Mouse (Mus musculus) MEL (cell line): ENCODE measurements around the gene Gpr35. TPM values are rescaled to one million over a fixed set of nuclear protein-coding genes. Genes with fewer than 3 reads are reported as not detected.

Source experiments
- DNase-seq: peaks from one replicate; pipeline ENCODE4 v3.0.0; 2011; ENCODE audit warnings: low read depth, low spot score
- H3K27ac ChIP-seq: 2 replicates; pipeline ENCODE4 v1.5.1; 2012; ENCODE audit warnings: low read depth, mild to moderate bottlenecking, control low read depth, low read length, moderate library complexity; ENCODE audit not compliant: control insufficient read depth
- H3K27me3 ChIP-seq, 2 experiments: fragments of 150-350 bp in 1 of 2; sonication (generic) in 1 of 2; 2 replicates each; pipeline ENCODE4 v1.6.1; 2012; ENCODE audit warnings: low read length in 2 of 2, mild to moderate bottlenecking in 2 of 2, improper control_type of control experiment in 1 of 2, moderate library complexity in 1 of 2; ENCODE audit not compliant: insufficient read depth in 2 of 2, control insufficient read depth in 1 of 2
- H3K36me3 ChIP-seq, 2 experiments: 2 replicates each; pipeline ENCODE4 v1.6.1; 2012 to 2014; ENCODE audit warnings: low read length in 2 of 2, improper control_type of control experiment in 1 of 2, inconsistent platforms in 1 of 2, mild to moderate bottlenecking in 1 of 2; ENCODE audit not compliant: insufficient read depth in 2 of 2, control insufficient read depth in 1 of 2
- H3K4me1 ChIP-seq, 2 experiments: fragments of 150-350 bp in 1 of 2; sonication (generic) in 1 of 2; 2 replicates each; pipeline ENCODE4 v1.6.1; 2012; ENCODE audit warnings: low read length in 2 of 2, improper control_type of control experiment in 1 of 2, mild to moderate bottlenecking in 1 of 2; ENCODE audit not compliant: insufficient read depth in 2 of 2, control insufficient read depth in 1 of 2
- H3K4me3 ChIP-seq, 2 experiments: fragments of 150-350 bp in 1 of 2; sonication (generic) in 1 of 2; 2 replicates each; pipeline ENCODE4 v1.5.1; 2012; ENCODE audit warnings: low read depth in 2 of 2, low read length in 2 of 2, mild to moderate bottlenecking in 2 of 2, moderate library complexity in 2 of 2, control low read depth in 1 of 2, improper control_type of control experiment in 1 of 2; ENCODE audit not compliant: control insufficient read depth in 1 of 2, insufficient read depth in 1 of 2
- H3K79me2 ChIP-seq: 2 replicates; pipeline ENCODE4 v1.6.1; 2012; ENCODE audit warnings: mild to moderate bottlenecking, low read length, moderate library complexity; ENCODE audit not compliant: control insufficient read depth, poor library complexity, insufficient read depth
- H3K9ac ChIP-seq: 2 replicates; pipeline ENCODE4 v1.6.1; 2012; ENCODE audit warnings: low read depth, mild to moderate bottlenecking, control low read depth, low read length, moderate library complexity; ENCODE audit not compliant: control insufficient read depth, poor library complexity, severe bottlenecking
- H3K9me3 ChIP-seq: fragments of 150-350 bp; sonication (generic); replicated peaks from 2 replicates; pipeline ENCODE4 v1.6.1; 2012; ENCODE audit warnings: mild to moderate bottlenecking, low read length, improper control_type of control experiment, moderate library complexity; ENCODE audit not compliant: insufficient read depth
- BHLHE40 ChIP-seq: IDR thresholded peaks from 2 replicates; pipeline ENCODE4 v1.6.1; 2012; ENCODE audit warnings: low read depth, mild to moderate bottlenecking, inconsistent platforms, low read length, improper control_type of control experiment, borderline replicate concordance
- CHD1 ChIP-seq: IDR thresholded peaks from 2 replicates; pipeline ENCODE4 v1.6.1; 2012; ENCODE audit warnings: low read depth, mild to moderate bottlenecking, inconsistent platforms, low read length, improper control_type of control experiment
- E2F4 ChIP-seq: IDR thresholded peaks from 2 replicates; pipeline ENCODE4 v1.6.1; 2011; ENCODE audit warnings: low read depth, low read length, improper control_type of control experiment, borderline replicate concordance
- ELF1 ChIP-seq: IDR thresholded peaks from 2 replicates; pipeline ENCODE4 v1.6.1; 2014; ENCODE audit warnings: low read depth, mild to moderate bottlenecking, inconsistent platforms, low read length, improper control_type of control experiment, moderate library complexity
- EP300 ChIP-seq, 2 experiments: IDR thresholded peaks; 2 replicates each; pipeline ENCODE4 v1.6.1; 2011; ENCODE audit warnings: improper control_type of control experiment in 2 of 2, low read length in 2 of 2, low read depth in 1 of 2, mild to moderate bottlenecking in 1 of 2
- ETS1 ChIP-seq: IDR thresholded peaks from 2 replicates; pipeline ENCODE4 v1.6.1; 2012; ENCODE audit warnings: low read depth, mild to moderate bottlenecking, inconsistent platforms, low read length, improper control_type of control experiment, moderate library complexity
- GABPA ChIP-seq: IDR thresholded peaks from 2 replicates; pipeline ENCODE4 v1.6.1; 2012; ENCODE audit warnings: low read depth, mild to moderate bottlenecking, inconsistent platforms, low read length, improper control_type of control experiment, moderate library complexity
- GATA1 ChIP-seq: IDR thresholded peaks from 2 replicates; pipeline ENCODE4 v1.6.1; 2011; ENCODE audit warnings: low read depth, low read length, improper control_type of control experiment
- HCFC1 ChIP-seq: IDR thresholded peaks from 2 replicates; pipeline ENCODE4 v1.6.1; 2012; ENCODE audit warnings: low read depth, mild to moderate bottlenecking, inconsistent platforms, low read length, improper control_type of control experiment, moderate library complexity
- JUND ChIP-seq: IDR thresholded peaks from 2 replicates; pipeline ENCODE4 v1.6.1; 2011; ENCODE audit warnings: low read depth, mild to moderate bottlenecking, improper control_type of control experiment, low read length
- KAT2A ChIP-seq: conservative IDR thresholded peaks from 2 replicates; pipeline ENCODE4 v1.6.1; 2012; ENCODE audit warnings: low read depth, low read length, improper control_type of control experiment, inconsistent platforms
- MAFK ChIP-seq: IDR thresholded peaks from 2 replicates; pipeline ENCODE4 v1.6.1; 2011; ENCODE audit warnings: low read depth, mild to moderate bottlenecking, low read length, improper control_type of control experiment, borderline replicate concordance
- MAX ChIP-seq: IDR thresholded peaks from 2 replicates; pipeline ENCODE4 v1.6.1; 2011; ENCODE audit warnings: low read length, improper control_type of control experiment
- MAZ ChIP-seq: IDR thresholded peaks from 2 replicates; pipeline ENCODE4 v1.6.1; 2012; ENCODE audit warnings: low read depth, mild to moderate bottlenecking, inconsistent platforms, low read length, improper control_type of control experiment
- MEF2A ChIP-seq: IDR thresholded peaks from 2 replicates; pipeline ENCODE4 v1.6.1; 2014; ENCODE audit warnings: low read depth, mild to moderate bottlenecking, inconsistent platforms, low read length, improper control_type of control experiment; ENCODE audit not compliant: poor library complexity, insufficient replicate concordance, severe bottlenecking; ENCODE audit errors: extremely low read depth
- MXI1 ChIP-seq: IDR thresholded peaks from 2 replicates; pipeline ENCODE4 v1.6.1; 2011; ENCODE audit warnings: mild to moderate bottlenecking, low read depth, low read length, improper control_type of control experiment
- MYB ChIP-seq: IDR thresholded peaks from 2 replicates; pipeline ENCODE4 v1.6.1; 2011; ENCODE audit warnings: mild to moderate bottlenecking, low read depth, low read length, improper control_type of control experiment
- MYC ChIP-seq: IDR thresholded peaks from 2 replicates; pipeline ENCODE4 v1.6.1; 2011; ENCODE audit warnings: low read depth, mild to moderate bottlenecking, low read length, improper control_type of control experiment, moderate library complexity
- NELFE ChIP-seq: IDR thresholded peaks from 2 replicates; pipeline ENCODE4 v1.6.1; 2011; ENCODE audit warnings: low read depth, low read length, improper control_type of control experiment
- NRF1 ChIP-seq: IDR thresholded peaks from 2 replicates; pipeline ENCODE4 v1.6.1; 2014; ENCODE audit warnings: low read depth, mild to moderate bottlenecking, inconsistent platforms, low read length, improper control_type of control experiment, moderate library complexity; ENCODE audit not compliant: poor library complexity, insufficient read depth, severe bottlenecking
- POLR2A ChIP-seq, 2 experiments: IDR thresholded peaks; 2 replicates each; pipeline ENCODE4 v1.6.1; 2011 to 2012; ENCODE audit warnings: low read length in 2 of 2, mild to moderate bottlenecking in 2 of 2, control low read depth in 1 of 2, improper control_type of control experiment in 1 of 2, low read depth in 1 of 2, moderate library complexity in 1 of 2; ENCODE audit not compliant: control insufficient read depth in 1 of 2, insufficient read depth in 1 of 2, poor library complexity in 1 of 2
- POLR2AphosphoS5 ChIP-seq: IDR thresholded peaks from 2 replicates; pipeline ENCODE4 v1.6.1; 2012; ENCODE audit warnings: low read depth, borderline replicate concordance, mild to moderate bottlenecking, inconsistent platforms, low read length, moderate library complexity, mixed read lengths
- RAD21 ChIP-seq: IDR thresholded peaks from 2 replicates; pipeline ENCODE4 v1.6.1; 2011; ENCODE audit warnings: mild to moderate bottlenecking, low read depth, low read length, improper control_type of control experiment
- RCOR1 ChIP-seq: IDR thresholded peaks from 2 replicates; pipeline ENCODE4 v1.6.1; 2012; ENCODE audit warnings: low read depth, mild to moderate bottlenecking, inconsistent platforms, low read length, improper control_type of control experiment
- SIN3A ChIP-seq: IDR thresholded peaks from 2 replicates; pipeline ENCODE4 v1.6.1; 2012; ENCODE audit warnings: low read length, improper control_type of control experiment, inconsistent platforms
- TAL1 ChIP-seq: IDR thresholded peaks from 2 replicates; pipeline ENCODE4 v1.6.1; 2012; ENCODE audit warnings: mild to moderate bottlenecking, inconsistent platforms, low read length, moderate library complexity, mixed read lengths
- TBP ChIP-seq: IDR thresholded peaks from 2 replicates; pipeline ENCODE4 v1.8.0; 2011; ENCODE audit warnings: low read depth, low read length, improper control_type of control experiment
- TCF12 ChIP-seq: IDR thresholded peaks from 2 replicates; pipeline ENCODE4 v1.6.1; 2014; ENCODE audit warnings: low read depth, mild to moderate bottlenecking, inconsistent platforms, low read length, improper control_type of control experiment, moderate library complexity
- UBTF ChIP-seq: IDR thresholded peaks from 2 replicates; pipeline ENCODE4 v1.6.1; 2012; ENCODE audit warnings: low read depth, mild to moderate bottlenecking, inconsistent platforms, low read length, improper control_type of control experiment, moderate library complexity, borderline replicate concordance; ENCODE audit not compliant: insufficient read depth
- USF1 ChIP-seq: IDR thresholded peaks from 2 replicates; pipeline ENCODE4 v1.6.1; 2014; ENCODE audit warnings: low read depth, mild to moderate bottlenecking, inconsistent platforms, low read length, improper control_type of control experiment, moderate library complexity
- USF2 ChIP-seq, 2 experiments: IDR thresholded peaks; 2 replicates each; pipeline ENCODE4 v1.6.1; 2011 to 2012; ENCODE audit warnings: improper control_type of control experiment in 2 of 2, low read length in 2 of 2, borderline replicate concordance in 1 of 2, inconsistent platforms in 1 of 2, low read depth in 1 of 2, mild to moderate bottlenecking in 1 of 2; ENCODE audit not compliant: insufficient read depth in 1 of 2
- ZKSCAN1 ChIP-seq: IDR thresholded peaks from 2 replicates; pipeline ENCODE4 v1.6.1; 2012; ENCODE audit warnings: low read depth, mild to moderate bottlenecking, inconsistent platforms, low read length, improper control_type of control experiment, moderate library complexity
- ZMIZ1 ChIP-seq: IDR thresholded peaks from 2 replicates; pipeline ENCODE4 v1.6.1; 2012; ENCODE audit warnings: low read depth, mild to moderate bottlenecking, inconsistent platforms, low read length, improper control_type of control experiment, moderate library complexity
- ZNF384 ChIP-seq: IDR thresholded peaks from 2 replicates; pipeline ENCODE4 v1.6.1; 2012; ENCODE audit warnings: low read depth, mild to moderate bottlenecking, inconsistent platforms, low read length, improper control_type of control experiment
- polyA plus RNA-seq, 2 experiments: library from polyadenylated mRNA; stranded (reverse) in 1 of 2; unstranded in 1 of 2; fragments of >175 nt in 1 of 2; fragments of >200 nt in 1 of 2; gene quantifications; 2 replicates each; pipeline versions ENCODE4 v1.2.1 to v1.2.4; 2012; ENCODE audit warnings: low replicate concordance in 2 of 2, low read depth in 1 of 2; ENCODE audit not compliant: insufficient read length in 2 of 2, insufficient read depth in 1 of 2, missing spikeins in 1 of 2
- total RNA-seq: library from RNA; depleted of rRNA; stranded (reverse); fragments of 300-350 nt; gene quantifications from 2 replicates; pipeline ENCODE4 v1.2.3, GENCODE M21; 2012

Gpr35 gene
- total and polyA plus RNA-seq, 3 experiments = 0.22 TPM; not detected in 2

DNA sequence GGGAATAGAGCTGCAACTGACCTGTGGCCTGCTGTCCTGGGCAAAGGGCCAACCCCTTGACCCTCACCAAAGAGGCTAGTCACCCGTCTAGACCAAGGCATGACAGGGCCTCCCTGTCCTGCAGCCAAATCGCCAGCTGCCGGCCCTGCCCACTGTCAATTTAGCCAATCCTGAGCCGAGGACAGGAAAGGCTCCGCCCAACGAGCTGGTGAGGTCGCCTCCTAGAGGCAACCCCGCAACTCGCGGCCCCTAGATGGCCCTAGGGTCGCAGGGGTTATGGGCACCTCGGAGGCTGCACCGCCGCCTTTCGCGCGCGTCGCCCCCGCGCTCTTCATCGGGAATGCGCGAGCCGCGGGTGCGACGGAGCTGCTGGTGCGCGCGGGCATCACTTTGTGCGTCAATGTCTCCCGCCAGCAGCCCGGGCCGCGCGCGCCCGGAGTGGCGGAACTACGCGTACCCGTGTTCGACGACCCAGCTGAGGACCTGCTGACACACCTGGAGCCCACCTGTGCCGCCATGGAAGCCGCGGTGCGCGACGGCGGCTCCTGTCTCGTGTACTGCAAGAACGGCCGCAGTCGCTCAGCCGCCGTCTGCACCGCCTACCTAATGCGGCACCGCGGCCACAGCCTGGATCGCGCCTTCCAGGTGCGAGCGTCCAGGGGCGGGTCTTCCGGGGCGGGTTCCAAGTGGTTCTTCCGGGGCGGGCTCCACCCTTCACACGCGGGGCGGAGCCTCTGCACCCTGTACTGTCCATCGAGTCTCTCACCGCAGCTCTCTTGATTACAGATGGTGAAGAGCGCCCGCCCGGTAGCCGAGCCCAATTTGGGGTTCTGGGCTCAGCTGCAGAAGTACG is 43.7 kb upstream of the Gpr35 start, which contains the start of gene Dusp28:
Dusp28 (plus strand) TSS at position 203 of the 853 bp plus-strand sequence.
- Histone ChIP-seq H3K4me3 (peak within 1 kb of the TSS; percentile 77 to 90), H3K36me3 (peaks cover 0 to 25% of the 10 kb centered on the region in 2 experiments; a peak in 2 of 4 replicates), H3K9ac (peak within 1 kb of the TSS; percentile 95), H3K4me1 (peaks cover 13 to 37% of the 10 kb centered on the region in 2 experiments), H3K79me2 (peaks cover 29% of the 10 kb centered on the region), H3K27ac (peak within 1 kb of the TSS; percentile 97), H3K9me3 (no peaks in the 10 kb centered on the region), H3K27me3 (no peaks in the 10 kb centered on the region)
- DNase-seq = peak; percentile 97
- TF ChIP-seq SIN3A (peak; percentile 57), EP300 (IDR thresholded peaks at IDR 0.05; ENCODE audit: low read depth in 1 of 2, low read length in 2 of 2) (no peak), MAFK (no peak), E2F4 (no peak), NELFE (peak; percentile 95), TAL1 (no peak), TCF12 (peak; percentile 61), POLR2A (IDR thresholded peaks at IDR 0.05; ENCODE audit: control insufficient read depth in 1 of 2, insufficient read depth in 1 of 2, low read depth in 1 of 2, low read length in 2 of 2, poor library complexity in 1 of 2) (peak; percentile 95 to 99), ZMIZ1 (peak; percentile 17; the same call in 1 of the 2 replicates), MYB (peak; percentile 25; the same call in 1 of the 2 replicates), MAZ (no peak; the same call in 1 of the 2 replicates), POLR2AphosphoS5 (no peak), KAT2A (no peak; the same call in 1 of the 2 replicates), ETS1 (peak; percentile 56; the same call in 1 of the 2 replicates), JUND (no peak), HCFC1 (peak; percentile 82), UBTF (no peak), CHD1 (no peak), MYC (no peak), GATA1 (no peak), USF2 (IDR thresholded peaks at IDR 0.05; ENCODE audit: borderline replicate concordance in 1 of 2, insufficient read depth in 1 of 2, low read depth in 1 of 2, low read length in 2 of 2) (no peak), TBP (peak; percentile 49), USF1 (no peak; the same call in 1 of the 2 replicates), NRF1 (peak; percentile 21; the same call in 1 of the 2 replicates), MEF2A (peak; percentile 5; the same call in 1 of the 2 replicates), RCOR1 (0 out of 2 replicates have a peak, but pooled peaks have one; percentile 17), ELF1 (peak; percentile 82), MXI1 (peak; percentile 78), GABPA (no peak), MAX (peak; percentile 53; the same call in 1 of the 2 replicates), BHLHE40 (no peak), ZKSCAN1 (no peak), ZNF384 (no peak), RAD21 (no peak)
